Mouse (Mus musculus) G1E (cell line): Measurements from ENCODE around the gene Gda.

ENCODE experiments used
- CTCF ChIP-seq: IDR thresholded peaks from 2 replicates; pipeline ENCODE4 v1.5.1; 2012; ENCODE audit warnings: low read depth, low read length, inconsistent platforms, mixed read lengths
- GATA1 ChIP-seq: IDR thresholded peaks from 2 replicates; pipeline ENCODE4 v1.6.1; 2012; ENCODE audit warnings: borderline replicate concordance, low read length, inconsistent platforms, mixed read lengths
- POLR2AphosphoS5 ChIP-seq: IDR thresholded peaks from 2 replicates; pipeline ENCODE4 v1.6.1; 2012; ENCODE audit warnings: low read depth, low read length, inconsistent platforms; ENCODE audit not compliant: insufficient replicate concordance
- TAL1 ChIP-seq: conservative IDR thresholded peaks from 2 replicates; pipeline ENCODE4 v1.6.1; 2012; ENCODE audit warnings: low read depth, low read length, inconsistent platforms, mixed read lengths

DNA sequence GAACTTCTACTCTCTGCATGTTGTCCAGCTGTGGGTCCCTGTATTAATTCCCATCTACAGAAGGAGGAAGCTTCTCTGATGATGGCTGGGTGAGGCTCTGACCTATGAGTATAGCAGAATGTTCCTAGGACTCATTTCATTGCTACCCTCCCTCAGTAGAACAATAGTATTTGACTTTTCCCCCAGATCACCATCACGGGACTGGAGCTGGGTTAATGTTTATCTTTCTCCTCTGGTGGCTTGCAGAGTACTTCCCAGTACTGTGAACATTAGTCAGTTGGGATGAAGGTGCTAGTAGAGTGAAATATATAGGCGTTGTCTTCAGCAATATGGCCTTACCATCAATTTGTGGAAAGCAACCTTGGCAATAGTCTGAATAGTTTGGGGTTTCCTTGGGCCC is 31.5 kb upstream of the Gda start:
- TF ChIP-seq GATA1: no peak
- no peak for TF ChIP-seq CTCF
- no peak for TF ChIP-seq TAL1
- TF ChIP-seq POLR2AphosphoS5: no peak
